Comparison of ENCODE assay signal across 23 mouse cellular contexts in the genomic region with DNA sequence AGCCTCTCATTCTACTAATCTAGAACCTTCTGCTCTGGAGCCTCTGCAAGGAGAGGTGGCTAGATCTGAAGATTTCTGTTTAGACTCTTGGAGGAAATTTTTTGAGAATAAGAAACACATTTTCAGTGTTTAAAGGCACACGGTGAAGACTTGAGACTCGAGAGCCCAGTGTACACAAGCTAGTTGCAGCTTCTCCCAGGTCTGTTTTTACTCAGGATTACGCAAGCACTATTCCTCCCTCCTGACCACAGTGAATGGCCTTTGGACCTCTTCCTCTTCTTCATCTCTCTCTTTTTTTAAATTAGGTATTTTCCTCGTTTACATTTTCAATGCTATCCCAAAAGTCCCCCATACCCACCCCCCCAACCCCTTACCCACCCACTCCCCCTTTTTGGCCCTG.
"Had no signal": no experiment of that assay in that cellular context is flagged by ENCODE, and none has a peak within 500 bp of the region (broad histone marks: within the 10 kb centered on the region; RNA-seq: fewer than 3 reads in every experiment).

No protein-coding gene starts in this region.

- DNase-seq: forebrain, postnatal 0 days; gastrocnemius, postnatal 14 days; gastrocnemius, postnatal 36 days; heart, adult 18-20 months; heart, postnatal 14 days; heart, postnatal 36 days; kidney, adult 18-20 months; kidney, postnatal 14 days; layer of hippocampus, adult 9-11 months; layer of hippocampus, postnatal 36 days; left cerebral cortex, postnatal 4 days had no signal

- H3K4me3 ChIP-seq: forebrain, embryonic 15.5 days; heart, embryonic 10.5 days; heart, embryonic 13.5 days; heart, embryonic 15.5 days; hindbrain, embryonic 13.5 days; hindbrain, embryonic 15.5 days; limb, embryonic 13.5 days; limb, embryonic 15.5 days; liver, embryonic 12.5 days had no signal

- ATAC-seq: forebrain, embryonic 15.5 days; forebrain, postnatal 0 days; hindbrain, postnatal 0 days; intestine, embryonic 16.5 days; liver, embryonic 12.5 days had no signal

- H3K27me3 ChIP-seq: forebrain, embryonic 15.5 days; heart, embryonic 13.5 days; heart, embryonic 15.5 days; hindbrain, embryonic 13.5 days; hindbrain, embryonic 15.5 days; limb, embryonic 13.5 days; limb, embryonic 15.5 days; liver, embryonic 12.5 days had no signal

- H3K9me3 ChIP-seq: forebrain, embryonic 15.5 days; heart, embryonic 10.5 days; heart, embryonic 13.5 days; heart, embryonic 15.5 days; hindbrain, embryonic 13.5 days; hindbrain, embryonic 15.5 days; limb, embryonic 13.5 days; limb, embryonic 15.5 days; liver, embryonic 12.5 days had no signal

- H3K4me2 ChIP-seq: forebrain, embryonic 15.5 days; heart, embryonic 13.5 days; heart, embryonic 15.5 days; hindbrain, embryonic 13.5 days; hindbrain, embryonic 15.5 days; limb, embryonic 13.5 days; limb, embryonic 15.5 days; liver, embryonic 12.5 days had no signal

- H3K36me3 ChIP-seq: forebrain, embryonic 15.5 days; heart, embryonic 10.5 days; heart, embryonic 13.5 days; heart, embryonic 15.5 days; hindbrain, embryonic 13.5 days; hindbrain, embryonic 15.5 days; limb, embryonic 13.5 days; limb, embryonic 15.5 days; liver, embryonic 12.5 days had no signal

- H3K9ac ChIP-seq: forebrain, embryonic 15.5 days; forebrain, postnatal 0 days; heart, embryonic 13.5 days; heart, embryonic 15.5 days; hindbrain, embryonic 13.5 days; hindbrain, embryonic 15.5 days; limb, embryonic 13.5 days; limb, embryonic 15.5 days; liver, embryonic 12.5 days; liver, embryonic 14.5 days had no signal

- H3K4me1 ChIP-seq: forebrain, embryonic 15.5 days; hindbrain, embryonic 13.5 days; hindbrain, embryonic 15.5 days; limb, embryonic 13.5 days; limb, embryonic 15.5 days; liver, embryonic 12.5 days had no signal

- H3K27ac ChIP-seq: forebrain, embryonic 15.5 days; heart, embryonic 10.5 days; heart, embryonic 13.5 days; heart, embryonic 15.5 days; hindbrain, embryonic 13.5 days; hindbrain, embryonic 15.5 days; hindbrain, postnatal 0 days; limb, embryonic 13.5 days; limb, embryonic 15.5 days; liver, embryonic 12.5 days; liver, embryonic 14.5 days had no signal
